Mouse (Mus musculus): ENCODE data around the gene Zfpm1. TPM values are rescaled to one million over a fixed set of nuclear protein-coding genes. Genes with fewer than 3 reads are reported as not detected.

The Zfpm1 gene
- polyA plus RNA-seq, 1 experiment from 2014 or later: 2.9 TPM

DNA sequence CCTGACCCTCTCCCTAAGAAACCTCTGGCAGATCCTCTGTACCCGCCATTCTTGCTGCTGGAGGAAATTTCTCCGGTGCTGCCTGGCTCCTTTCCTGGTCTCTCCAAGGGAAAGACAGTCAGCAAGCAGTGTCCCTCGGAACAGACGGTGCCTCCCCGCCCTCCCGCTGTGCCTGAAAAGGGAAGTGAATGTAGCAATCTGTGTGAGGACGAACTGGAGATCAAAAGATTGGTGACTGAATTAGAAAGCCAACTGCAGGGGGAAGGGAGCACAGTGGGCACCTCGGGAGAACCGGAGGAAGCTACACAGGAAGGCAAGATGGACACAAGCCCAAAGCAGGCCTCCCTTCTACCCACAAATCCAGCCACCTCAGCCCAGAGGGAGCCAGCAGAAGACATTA, 17.7 kb upstream of the Zfpm1 start:
- no peaks in the 10 kb centered on the region for H3K9me3 ChIP-seq (ENCODE audit: low read depth, low read length)
- 42% methylated on average over 9 of the region's 9 CpGs for WGBS
- no peaks in the 10 kb centered on the region for H3K36me3 ChIP-seq (ENCODE audit: insufficient read depth)

DNA sequence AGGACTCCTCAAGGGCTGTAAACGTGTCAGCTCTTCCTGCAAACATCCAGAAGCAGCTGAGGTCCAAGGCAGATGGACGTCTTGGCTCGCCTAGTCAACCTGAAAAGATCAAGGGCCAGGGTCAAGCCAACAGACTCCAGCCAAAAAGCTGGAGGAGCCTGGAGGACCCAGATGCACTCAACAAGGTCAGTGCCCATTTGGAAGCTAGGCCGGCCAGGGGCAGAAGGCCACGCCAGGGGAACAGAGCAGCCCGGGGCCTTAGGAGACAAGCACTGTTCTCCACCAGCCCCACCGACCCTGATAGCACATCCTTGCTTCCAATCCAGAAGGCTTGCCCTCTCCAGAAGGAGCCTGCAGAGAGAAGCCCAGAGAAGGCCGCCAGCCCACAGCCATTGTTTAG, 16.4 kb upstream of the Zfpm1 start:
- H3K27me3 ChIP-seq (ENCODE audit: insufficient read depth, low read length): no peaks in the 10 kb centered on the region; the same call in none of the 2 replicates
- no peaks in the 10 kb centered on the region for H3K36me3 ChIP-seq (ENCODE audit: insufficient read depth)
- H3K9ac ChIP-seq: no peak overlapping the region
- H3K4me1 ChIP-seq (ENCODE audit: insufficient read depth): 0 out of 2 replicates have a peak, but pooled peaks cover 4% of the 10 kb centered on the region
- WGBS: 80% methylated on average over 8 of the region's 8 CpGs
- ATAC-seq (ENCODE audit: insufficient read depth) (no peak), DNase-seq (no peak)
- no peak overlapping the region for H3K27ac ChIP-seq (ENCODE audit: low read depth)
- no peaks in the 10 kb centered on the region for H3K9me3 ChIP-seq (ENCODE audit: low read depth, low read length)
- no peak overlapping the region for H3K4me2 ChIP-seq
- no peak overlapping the region for H3K4me3 ChIP-seq (ENCODE audit: low read depth, low read length)
- no peak for TF ChIP-seq CTCF (IDR thresholded peaks at IDR 0.05; ENCODE audit: low read depth)

More for the DNA sequence above, 17.7 kb upstream of the Zfpm1 start:
- Histone ChIP-seq H3K4me2 (no peak overlapping the region), H3K4me3 (ENCODE audit: low read depth, low read length) (no peak overlapping the region), H3K9ac (no peak overlapping the region), H3K27me3 (ENCODE audit: insufficient read depth, low read length) (no peaks in the 10 kb centered on the region; the same call in 1 of the 2 replicates), H3K27ac (ENCODE audit: low read depth) (no peak overlapping the region), H3K4me1 (ENCODE audit: insufficient read depth) (0 out of 2 replicates have a peak, but pooled peaks cover 4% of the 10 kb centered on the region)
- no peak for TF ChIP-seq CTCF (IDR thresholded peaks at IDR 0.05; ENCODE audit: low read depth)
- DNase-seq (no peak), ATAC-seq (ENCODE audit: insufficient read depth) (no peak)

- 66% methylated on average over 13 of the region's 13 CpGs for WGBS
- Histone ChIP-seq H3K27me3 (ENCODE audit: insufficient read depth, low read length) (no peaks in the 10 kb centered on the region; the same call in none of the 2 replicates), H3K9me3 (ENCODE audit: low read depth, low read length) (no peaks in the 10 kb centered on the region), H3K9ac (no peak overlapping the region), H3K4me2 (no peak overlapping the region), H3K4me1 (ENCODE audit: insufficient read depth) (0 out of 2 replicates have a peak, but pooled peaks cover 4% of the 10 kb centered on the region), H3K4me3 (ENCODE audit: low read depth, low read length) (no peak overlapping the region), H3K27ac (ENCODE audit: low read depth) (no peak overlapping the region), H3K36me3 (ENCODE audit: insufficient read depth) (no peaks in the 10 kb centered on the region)
- TF ChIP-seq CTCF (IDR thresholded peaks at IDR 0.05; ENCODE audit: low read depth): no peak
- DNase-seq: no peak
- ATAC-seq (ENCODE audit: insufficient read depth): no peak
These were observed 15.1 kb upstream of the Zfpm1 start for GRCm38 (mm10) chr8:122266867-122267266.

DNA sequence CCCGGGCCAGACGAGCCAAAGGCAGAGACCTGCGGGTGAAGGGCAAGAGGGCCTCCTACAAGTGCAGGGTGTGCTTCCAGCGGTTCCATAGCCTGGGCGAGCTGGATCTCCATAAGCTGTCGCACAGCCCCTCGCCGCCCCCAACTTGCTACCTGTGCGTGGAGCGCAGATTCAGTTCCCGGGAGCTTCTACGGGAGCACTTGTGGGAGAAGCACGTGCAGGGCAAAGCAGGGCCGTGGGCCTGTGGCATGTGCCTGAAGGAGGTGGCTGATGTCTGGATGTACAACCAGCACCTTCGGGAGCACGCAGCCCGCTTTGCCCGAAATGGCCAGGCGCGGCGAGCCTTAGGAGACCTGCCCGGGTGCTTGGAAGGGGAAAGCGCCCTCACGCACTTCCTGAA, 13.1 kb upstream of the Zfpm1 start:
- Histone ChIP-seq H3K9me3 (ENCODE audit: low read depth, low read length) (no peaks in the 10 kb centered on the region), H3K36me3 (ENCODE audit: insufficient read depth) (no peaks in the 10 kb centered on the region), H3K4me3 (ENCODE audit: low read depth, low read length) (peak overlapping the region; percentile 40), H3K9ac (peak overlapping the region; percentile 38), H3K4me1 (ENCODE audit: insufficient read depth) (0 out of 2 replicates have a peak, but pooled peaks cover 4% of the 10 kb centered on the region), H3K27me3 (ENCODE audit: insufficient read depth, low read length) (no peaks in the 10 kb centered on the region; the same call in 1 of the 2 replicates), H3K27ac (ENCODE audit: low read depth) (no peak overlapping the region), H3K4me2 (peak overlapping the region; percentile 73)
- 51% methylated on average over 24 of the region's 24 CpGs for WGBS
- TF ChIP-seq CTCF (IDR thresholded peaks at IDR 0.05; ENCODE audit: low read depth): no peak
- no peak for ATAC-seq (ENCODE audit: insufficient read depth)
- no peak for DNase-seq

DNA sequence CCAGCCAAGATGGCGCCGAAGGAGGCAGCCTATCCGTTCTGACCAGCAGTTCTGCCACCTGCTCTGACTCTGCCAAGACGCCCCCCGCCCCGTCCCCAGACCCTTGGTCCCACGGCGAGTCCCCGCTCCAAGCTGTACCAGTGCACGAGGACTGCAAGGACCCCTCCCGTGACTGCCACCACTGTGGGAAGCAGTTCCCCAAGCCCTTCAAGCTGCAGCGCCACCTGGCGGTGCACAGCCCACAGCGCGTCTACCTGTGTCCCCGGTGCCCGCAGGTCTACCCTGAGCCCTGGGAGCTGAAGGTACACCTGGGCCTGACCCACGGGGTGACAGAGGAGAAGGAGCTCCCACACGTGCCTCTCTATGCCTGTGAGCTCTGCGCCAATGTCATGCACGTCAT, 12.5 kb upstream of the Zfpm1 start:
- Histone ChIP-seq H3K4me3 (ENCODE audit: low read depth, low read length) (peak overlapping the region; percentile 40), H3K27ac (ENCODE audit: low read depth) (no peak overlapping the region), H3K4me1 (ENCODE audit: insufficient read depth) (0 out of 2 replicates have a peak, but pooled peaks cover 4% of the 10 kb centered on the region), H3K36me3 (ENCODE audit: insufficient read depth) (no peaks in the 10 kb centered on the region), H3K9ac (peak overlapping the region; percentile 38), H3K27me3 (ENCODE audit: insufficient read depth, low read length) (no peaks in the 10 kb centered on the region; the same call in 1 of the 2 replicates), H3K4me2 (peak overlapping the region; percentile 73), H3K9me3 (ENCODE audit: low read depth, low read length) (no peaks in the 10 kb centered on the region)
- 4% methylated on average over 21 of the region's 21 CpGs for WGBS
- peak; percentile 100 for TF ChIP-seq CTCF (IDR thresholded peaks at IDR 0.05; ENCODE audit: low read depth)
- DNase-seq (peak; percentile 84), ATAC-seq (ENCODE audit: insufficient read depth) (peak; percentile 55)

DNA sequence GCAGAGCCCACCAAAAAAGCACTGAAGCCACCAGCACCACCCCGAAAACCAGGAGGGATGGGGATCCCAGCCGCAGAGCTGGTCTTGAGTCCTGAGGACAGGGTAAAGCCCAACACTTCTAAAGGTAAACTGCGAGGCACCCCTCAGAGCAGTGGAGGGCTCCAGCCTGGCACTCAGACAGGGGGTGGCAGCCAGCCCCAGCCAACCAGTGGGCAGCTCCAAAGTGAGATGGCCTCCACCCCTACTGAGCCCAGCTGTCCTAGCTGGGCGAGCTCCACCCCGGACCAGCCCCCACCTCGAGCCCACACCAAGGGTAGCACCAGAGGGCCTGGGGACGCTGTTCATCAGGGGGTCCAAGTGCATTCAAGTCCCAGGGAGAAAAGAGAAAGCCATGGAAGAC, 11.4 kb upstream of the Zfpm1 start:
- Histone ChIP-seq H3K27me3 (ENCODE audit: insufficient read depth, low read length) (no peaks in the 10 kb centered on the region; the same call in 1 of the 2 replicates), H3K27ac (ENCODE audit: low read depth) (no peak overlapping the region), H3K9me3 (ENCODE audit: low read depth, low read length) (no peaks in the 10 kb centered on the region), H3K4me3 (ENCODE audit: low read depth, low read length) (no peak overlapping the region), H3K4me1 (ENCODE audit: insufficient read depth) (0 out of 2 replicates have a peak, but pooled peaks cover 4% of the 10 kb centered on the region), H3K36me3 (ENCODE audit: insufficient read depth) (no peaks in the 10 kb centered on the region), H3K4me2 (no peak overlapping the region), H3K9ac (no peak overlapping the region)
- DNase-seq: no peak
- ATAC-seq (ENCODE audit: insufficient read depth): no peak
- WGBS: 77% methylated on average over 7 of the region's 7 CpGs
- TF ChIP-seq CTCF (IDR thresholded peaks at IDR 0.05; ENCODE audit: low read depth): no peak

GRCm38 (mm10) chr8:122273152-122273551, 8.8 kb upstream of the Zfpm1 start:
- DNase-seq: peak; percentile 91
- H3K4me3 ChIP-seq (ENCODE audit: low read depth, low read length): no peak overlapping the region
- H3K9ac ChIP-seq: no peak overlapping the region
- no peak overlapping the region for H3K27ac ChIP-seq (ENCODE audit: low read depth)
- H3K4me2 ChIP-seq: no peak overlapping the region
- peak; percentile 71 for ATAC-seq (ENCODE audit: insufficient read depth)
- peak; percentile 99 for TF ChIP-seq CTCF (IDR thresholded peaks at IDR 0.05; ENCODE audit: low read depth)
- no peaks in the 10 kb centered on the region for H3K36me3 ChIP-seq (ENCODE audit: insufficient read depth)
- no peaks in the 10 kb centered on the region for H3K9me3 ChIP-seq (ENCODE audit: low read depth, low read length)
- H3K4me1 ChIP-seq (ENCODE audit: insufficient read depth): 0 out of 2 replicates have a peak, but pooled peaks cover 4% of the 10 kb centered on the region
- no peaks in the 10 kb centered on the region; the same call in 1 of the 2 replicates for H3K27me3 ChIP-seq (ENCODE audit: insufficient read depth, low read length)
- WGBS: 6% methylated on average over 5 of the region's 5 CpGs

Data from lung, embryonic 14.5 days (tissue).